Mouse (Mus musculus) liver, embryonic 14.5 days (tissue): Measurements from ENCODE around the gene Lsm8. TPM values are rescaled to one million over a fixed set of nuclear protein-coding genes. Genes with fewer than 3 reads are reported as not detected.
"Not testable (repeated sequence)": the region's sequence is repeated elsewhere in the genome, so short reads cannot be mapped to it uniquely, and the experiment has no call there.

Source experiments
- ATAC-seq: fragments of 200-750 bp; cut with Nextera tagmentation; 2 replicates; pipeline ENCODE4 v1.8.0; 2017; ENCODE audit warnings: moderate number of reproducible peaks, mild to moderate bottlenecking, moderate library complexity; ENCODE audit not compliant: insufficient read depth
- DNase-seq, 3 experiments: peaks; one replicate each; pipeline ENCODE4 v3.0.0-alpha.2; 2012 to 2013; ENCODE audit warnings: low read depth in 3 of 3, low spot score in 3 of 3
- H3K27ac ChIP-seq: fragments of 300-500 bp; sonication (generic); 2 replicates; pipeline ENCODE4 v1.5.1; 2014; ENCODE audit warnings: moderate library complexity, mild to moderate bottlenecking, control low read depth, inconsistent platforms
- H3K27me3 ChIP-seq: fragments of 300-500 bp; sonication (generic); 2 replicates; pipeline ENCODE4 v1.6.1; 2014; ENCODE audit warnings: mild to moderate bottlenecking, low read length, moderate library complexity; ENCODE audit not compliant: control insufficient read depth, insufficient read depth
- H3K36me3 ChIP-seq: fragments of 300-500 bp; sonication (generic); replicated peaks from 2 replicates; pipeline ENCODE4 v1.6.1; 2014; ENCODE audit warnings: low read depth; ENCODE audit not compliant: control insufficient read depth, insufficient read depth
- H3K4me1 ChIP-seq, 2 experiments: fragments of 200-500 bp in 1 of 2; fragments of 300-500 bp in 1 of 2; sonication (generic) in 1 of 2; replicated peaks; 2 replicates each; pipeline ENCODE4 v1.6.1; 2012 to 2014; ENCODE audit warnings: antibody characterized with exemption in 1 of 2, inconsistent platforms in 1 of 2, low read length in 1 of 2; ENCODE audit not compliant: control insufficient read depth in 2 of 2, insufficient read depth in 2 of 2
- H3K4me2 ChIP-seq: fragments of 300-500 bp; sonication (generic); 2 replicates; pipeline ENCODE4 v1.6.1; 2014; ENCODE audit warnings: low read depth, mild to moderate bottlenecking, control low read depth, moderate library complexity
- H3K4me3 ChIP-seq, 2 experiments: fragments of 200-500 bp in 1 of 2; fragments of 300-500 bp in 1 of 2; sonication (generic) in 1 of 2; 2 replicates each; pipeline ENCODE4 v1.5.1; 2012 to 2014; ENCODE audit warnings: low read depth in 2 of 2, low read length in 2 of 2, mild to moderate bottlenecking in 2 of 2, control low read depth in 1 of 2, inconsistent platforms in 1 of 2, moderate library complexity in 1 of 2; ENCODE audit not compliant: insufficient read depth in 1 of 2
- H3K9ac ChIP-seq: fragments of 300-500 bp; sonication (generic); replicated peaks from 2 replicates; pipeline ENCODE4 v1.6.1; 2014; ENCODE audit warnings: mild to moderate bottlenecking, control low read depth, moderate library complexity
- H3K9me3 ChIP-seq: fragments of 300-500 bp; sonication (generic); 2 replicates; pipeline ENCODE4 v1.6.1; 2016; ENCODE audit warnings: low read length, mixed read lengths; ENCODE audit not compliant: control insufficient read depth
- CTCF ChIP-seq: IDR thresholded peaks from 2 replicates; pipeline ENCODE4 v1.5.1; 2016; ENCODE audit warnings: antibody characterized with exemption, low read depth, control low read depth
- EP300 ChIP-seq: IDR thresholded peaks from 2 replicates; pipeline ENCODE4 v1.6.1; 2016; ENCODE audit warnings: antibody characterized with exemption, low read depth
- WGBS: fragments of 180-500 bp; shearing (Covaris S2); extraction: QIAGEN DNeasy Blood & Tissue Kit; methylation state at CpG from one replicate; pipeline ENCODE4 v1.1.7; 2014; ENCODE audit not compliant: insufficient replicate concordance; 5-methylcytosine and 5-hydroxymethylcytosine counted together
- polyA plus RNA-seq, 2 experiments: library from polyadenylated mRNA; depleted of rRNA in 1 of 2; stranded (reverse) in 1 of 2; unstranded in 1 of 2; fragments of >200 nt; fragmentation: Nextera tagmentation in 1 of 2; extraction: Ambion mirVana in 1 of 2; gene quantifications; 2 replicates each; pipeline versions ENCODE4 v1.2.1 to v1.2.3; 2012 to 2014

Gene Lsm8
- polyA plus RNA-seq, 2 experiments = 49.5 to 89.3 TPM

DNA sequence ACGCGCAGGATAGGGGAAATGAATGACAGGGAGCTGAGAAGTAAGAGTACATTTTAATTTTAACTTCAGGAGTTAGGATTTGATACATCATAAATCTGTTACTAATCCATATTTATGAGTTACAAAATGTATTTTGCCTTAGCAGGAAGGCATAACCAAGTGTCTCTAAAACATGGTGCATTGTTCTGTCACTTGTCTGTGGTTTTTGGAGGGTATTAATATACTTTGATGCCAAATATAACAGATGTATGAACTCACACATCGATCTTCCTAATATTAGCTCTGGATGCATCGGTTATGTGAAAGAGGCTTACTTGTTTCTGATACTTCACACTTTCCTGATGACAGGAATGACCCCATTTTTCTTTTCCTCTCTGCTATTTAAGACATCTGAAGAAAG lies 28.1 kb upstream of the Lsm8 start:
- H3K27ac ChIP-seq = no peak overlapping the region
- H3K4me3 ChIP-seq = no peak overlapping the region
- 53% methylated on average over 4 of the region's 4 CpGs for WGBS
- no peak for DNase-seq
- no peaks in the 10 kb centered on the region for H3K27me3 ChIP-seq
- H3K4me1 ChIP-seq = no peaks in the 10 kb centered on the region
- H3K4me2 ChIP-seq = no peak overlapping the region
- no peaks in the 10 kb centered on the region for H3K36me3 ChIP-seq
- H3K9me3 ChIP-seq = no peaks in the 10 kb centered on the region
- TF ChIP-seq EP300 (no peak), CTCF (no peak)
- no peak overlapping the region for H3K9ac ChIP-seq
- ATAC-seq = no peak

DNA sequence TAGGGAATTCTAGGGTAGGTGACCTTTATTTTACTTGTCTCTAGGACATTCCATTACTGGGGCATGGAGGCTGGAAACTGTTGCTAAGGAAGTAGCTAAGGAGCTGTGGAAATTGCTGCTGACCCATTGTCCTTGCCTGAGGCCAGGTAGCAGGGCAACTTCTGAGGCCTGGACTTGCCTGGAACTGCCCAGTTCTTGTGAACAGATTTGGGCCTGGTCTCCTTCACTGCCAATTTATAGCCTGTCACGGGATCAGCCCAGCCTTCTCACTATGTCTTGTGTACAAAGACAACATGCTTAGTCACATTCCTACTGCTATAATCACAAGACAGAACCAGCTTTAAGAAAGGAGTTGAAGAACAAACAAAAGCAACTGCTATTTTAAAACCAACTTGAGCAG lies 25.6 kb upstream of the Lsm8 start:
- H3K36me3 ChIP-seq = no peaks in the 10 kb centered on the region
- H3K4me2 ChIP-seq = no peak overlapping the region
- H3K27ac ChIP-seq = no peak overlapping the region
- TF ChIP-seq EP300 = no peak
- TF ChIP-seq CTCF = no peak
- no peak overlapping the region for H3K4me3 ChIP-seq
- ATAC-seq (no peak), DNase-seq (no peak)
- 50% methylated on average over 1 of the region's 1 CpGs for WGBS
- no peaks in the 10 kb centered on the region for H3K9me3 ChIP-seq
- no peaks in the 10 kb centered on the region for H3K4me1 ChIP-seq
- no peaks in the 10 kb centered on the region for H3K27me3 ChIP-seq
- no peak overlapping the region for H3K9ac ChIP-seq

DNA sequence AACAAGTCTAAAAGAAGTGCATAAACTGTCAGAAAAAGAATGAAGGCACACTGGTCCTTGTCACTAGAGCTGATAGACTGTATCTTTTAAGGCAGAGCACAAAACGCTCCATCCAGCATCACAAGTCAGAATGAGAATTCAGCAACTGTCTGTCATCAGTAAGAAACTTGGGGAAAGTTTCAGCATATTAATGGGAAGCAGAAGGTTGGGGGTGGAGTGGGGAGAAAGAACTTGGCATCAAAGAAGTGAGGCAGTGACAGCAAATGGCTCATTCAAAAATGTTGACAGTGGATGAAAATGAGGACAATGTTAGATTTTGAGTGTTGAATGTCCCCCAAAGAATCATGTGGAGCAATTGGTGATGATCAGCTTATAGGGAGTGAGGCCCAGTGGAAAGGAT lies 15.4 kb upstream of the Lsm8 start:
- H3K4me2 ChIP-seq = no peak overlapping the region

DNA sequence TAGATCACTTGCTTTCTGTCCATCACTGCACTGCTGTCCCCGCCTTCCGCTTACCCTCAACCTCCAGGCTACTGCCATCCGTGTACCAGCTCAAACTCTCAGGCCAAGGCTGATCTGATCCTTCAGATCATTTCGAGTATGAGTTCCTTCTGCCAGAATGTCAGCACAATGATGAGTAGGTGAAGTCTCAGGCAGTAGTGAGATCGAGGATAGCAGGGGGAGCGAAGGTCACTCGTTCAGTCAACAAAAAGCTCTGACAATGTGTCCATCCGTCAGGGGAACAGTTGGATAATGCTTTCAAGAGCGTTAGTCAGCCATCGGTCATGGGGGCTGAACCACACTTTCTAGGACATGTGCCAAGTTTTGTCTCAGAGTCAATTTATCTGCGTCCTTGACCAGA lies 3.9 kb upstream of the Lsm8 start:
- WGBS = no CpG with 5 or more reads among the region's 11 CpGs
- H3K4me2 ChIP-seq, H3K27ac ChIP-seq, H3K4me3 ChIP-seq, H3K9ac ChIP-seq, H3K27me3 ChIP-seq, H3K36me3 ChIP-seq, DNase-seq, ATAC-seq, H3K9me3 ChIP-seq, H3K4me1 ChIP-seq: not testable (repeated sequence)

More for the DNA sequence above, 15.4 kb upstream of the Lsm8 start:
- Histone ChIP-seq H3K4me3 (no peak overlapping the region), H3K36me3 (no peaks in the 10 kb centered on the region), H3K9me3 (no peaks in the 10 kb centered on the region), H3K4me1 (no peaks in the 10 kb centered on the region), H3K27me3 (no peaks in the 10 kb centered on the region), H3K9ac (no peak overlapping the region), H3K27ac (no peak overlapping the region)
- DNase-seq (no peak), ATAC-seq (no peak)
- TF ChIP-seq CTCF (no peak), EP300 (no peak)
- WGBS = 32% methylated on average over 1 of the region's 1 CpGs

DNA sequence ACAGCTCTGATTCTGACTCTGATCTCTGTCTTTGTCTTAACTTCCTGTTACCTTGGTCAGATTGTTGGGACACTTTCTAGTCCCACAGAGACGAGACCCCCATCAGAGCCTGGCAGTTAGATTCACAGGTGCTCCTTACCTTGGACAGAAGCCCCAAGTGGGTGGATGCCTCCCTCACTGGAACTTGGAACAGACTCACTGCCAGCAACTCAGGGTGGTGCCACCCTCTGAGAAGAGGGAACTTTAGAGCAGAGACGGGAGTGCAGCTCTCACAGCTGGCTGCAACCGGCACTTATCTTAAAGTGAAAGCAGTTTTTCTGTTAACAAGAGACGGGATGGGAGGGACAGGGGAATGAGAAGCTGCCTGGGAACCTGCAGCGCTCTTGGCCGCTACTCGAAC lies 2.8 kb upstream of the Lsm8 start:
- not testable (repeated sequence) for H3K27me3 ChIP-seq, H3K9ac ChIP-seq, H3K27ac ChIP-seq, ATAC-seq, H3K9me3 ChIP-seq, H3K4me3 ChIP-seq, DNase-seq, H3K4me1 ChIP-seq, H3K4me2 ChIP-seq, H3K36me3 ChIP-seq
- 3% methylated on average over 5 of the region's 7 CpGs for WGBS

DNA sequence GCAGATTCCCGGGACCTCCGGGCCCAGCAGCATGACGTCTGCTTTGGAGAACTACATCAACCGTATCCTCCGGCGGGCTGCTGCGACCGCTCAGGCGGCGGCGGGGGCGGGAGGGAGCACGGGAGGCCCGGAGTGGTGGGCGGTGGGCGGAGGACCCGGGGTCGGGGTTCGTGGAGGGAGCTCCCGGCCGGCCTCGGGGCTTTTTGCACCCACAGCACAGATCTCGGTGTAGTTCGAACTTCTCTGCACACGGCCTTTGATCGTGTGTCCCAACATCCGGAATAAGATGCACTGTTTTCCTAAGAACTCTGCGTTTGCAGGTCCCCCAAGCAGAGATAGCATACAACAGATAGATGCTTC lies 303 bp downstream of the Lsm8 start:
- ATAC-seq (peak; percentile 50; the same call in 1 of the 2 replicates), DNase-seq (no peak)
- Histone ChIP-seq H3K27me3 (no peaks in the 10 kb centered on the region), H3K36me3 (peaks cover 2% of the 10 kb centered on the region; the same call in 1 of the 2 replicates), H3K9me3 (no peaks in the 10 kb centered on the region), H3K4me3 (peak overlapping the region; percentile 80 to 92), H3K4me2 (peak overlapping the region; percentile 75), H3K27ac (peak overlapping the region; percentile 46), H3K4me1 (peaks cover 5 to 6% of the 10 kb centered on the region in 2 experiments; a peak in 3 of 4 replicates), H3K9ac (peak overlapping the region; percentile 93)
- WGBS = under 1% methylated on average over 28 of the region's 28 CpGs
- TF ChIP-seq EP300 = no peak
- no peak for TF ChIP-seq CTCF
